ENCODE assay signal across 6 mouse cellular contexts in the genomic region with DNA sequence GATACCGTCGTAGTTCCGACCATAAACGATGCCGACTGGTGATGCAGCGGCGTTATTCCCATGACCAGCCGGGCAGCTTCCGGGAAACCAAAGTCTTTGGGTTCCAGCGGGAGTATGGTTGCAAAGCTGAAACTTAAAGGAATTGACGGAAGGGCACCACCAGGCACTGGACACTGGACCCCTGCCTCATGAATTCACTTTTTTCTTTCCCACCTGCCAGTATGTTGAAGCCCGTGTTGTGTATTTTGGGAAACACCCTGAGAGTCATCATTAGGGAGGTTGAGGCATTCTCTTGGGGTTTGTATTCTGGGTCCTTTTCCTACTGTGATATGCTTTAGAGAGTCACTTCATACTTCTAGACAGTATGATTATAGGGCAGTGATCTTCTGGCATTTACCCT.
DNase-seq lines count a peak whose midpoint lies in the region; ATAC-seq lines count a peak whose summit lies in the region.
"Not testable (repeated sequence)": the region's sequence is repeated elsewhere in the genome, so short reads cannot be mapped to it uniquely, and the experiment has no call there.

No protein-coding gene starts in this region.

- not testable (repeated sequence) for ATAC-seq in liver, embryonic 11.5 days (replicated peaks; ENCODE audit: low FRiP score); neural tube, embryonic 11.5 days (ENCODE audit: insufficient read depth, low FRiP score, low TSS enrichment)

- not testable (repeated sequence) for H3K9ac ChIP-seq in liver, embryonic 11.5 days (ENCODE audit: low read depth, low read length); neural tube, embryonic 11.5 days (ENCODE audit: low read length)

- DNase-seq in NIH3T3 (ENCODE audit: low read depth) = peak; percentile 50
- DNase-seq in embryo, embryonic 10.5 days (ENCODE audit: low spot score) = peak; percentile 64
- DNase-seq in heart, adult 11 months = peak; percentile 22
- peak; percentile 82 for DNase-seq in induced T-regulatory cell, adult 2 months (ENCODE audit: low read depth)
- DNase-seq in liver, embryonic 11.5 days (ENCODE audit: low spot score) = peak; percentile 86
- DNase-seq in neural tube, embryonic 11.5 days (ENCODE audit: low spot score) = peak; percentile 81

- WGBS in liver, embryonic 11.5 days = 48% methylated on average over 12 of the region's 12 CpGs
- 47% methylated on average over 12 of the region's 12 CpGs for WGBS in neural tube, embryonic 11.5 days

- H3K27ac ChIP-seq in liver, embryonic 11.5 days (ENCODE audit: low read depth, low read length); neural tube, embryonic 11.5 days (ENCODE audit: low read depth, low read length): not testable (repeated sequence)

- not testable (repeated sequence) for H3K27me3 ChIP-seq in liver, embryonic 11.5 days (replicated peaks; ENCODE audit: control insufficient read depth, insufficient read depth, low read length); neural tube, embryonic 11.5 days (ENCODE audit: control insufficient read depth, insufficient read depth, low read length)

- not testable (repeated sequence) for H3K4me1 ChIP-seq in liver, embryonic 11.5 days (replicated peaks; ENCODE audit: control insufficient read depth, insufficient read depth, low read length); neural tube, embryonic 11.5 days (ENCODE audit: control insufficient read depth, insufficient read depth, low read length)

- not testable (repeated sequence) for H3K36me3 ChIP-seq in liver, embryonic 11.5 days (ENCODE audit: control insufficient read depth, insufficient read depth, low read length); neural tube, embryonic 11.5 days (ENCODE audit: control insufficient read depth, insufficient read depth, low read length)

- not testable (repeated sequence) for H3K4me3 ChIP-seq in liver, embryonic 11.5 days (ENCODE audit: low read depth, low read length); neural tube, embryonic 11.5 days (ENCODE audit: low read depth, low read length)

- not testable (repeated sequence) for H3K4me2 ChIP-seq in liver, embryonic 11.5 days; neural tube, embryonic 11.5 days (ENCODE audit: low read depth)

- not testable (repeated sequence) for H3K9me3 ChIP-seq in liver, embryonic 11.5 days (ENCODE audit: control insufficient read depth, low read length); neural tube, embryonic 11.5 days (ENCODE audit: control insufficient read depth, low read length)

Comparison
In these comparisons a context has a peak if more than half of its experiments do, and no peak if none do; other contexts are left out.
1. DNase-seq: peak in every context shown above with its lines; median percentile 86 in liver, embryonic 11.5 days; 82 in induced T-regulatory cell, adult 2 months; 81 in neural tube, embryonic 11.5 days; 64 in embryo, embryonic 10.5 days; 50 in NIH3T3; 22 in heart, adult 11 months.